Comparison of ENCODE assay signal across 12 mouse cellular contexts in the genomic region with DNA sequence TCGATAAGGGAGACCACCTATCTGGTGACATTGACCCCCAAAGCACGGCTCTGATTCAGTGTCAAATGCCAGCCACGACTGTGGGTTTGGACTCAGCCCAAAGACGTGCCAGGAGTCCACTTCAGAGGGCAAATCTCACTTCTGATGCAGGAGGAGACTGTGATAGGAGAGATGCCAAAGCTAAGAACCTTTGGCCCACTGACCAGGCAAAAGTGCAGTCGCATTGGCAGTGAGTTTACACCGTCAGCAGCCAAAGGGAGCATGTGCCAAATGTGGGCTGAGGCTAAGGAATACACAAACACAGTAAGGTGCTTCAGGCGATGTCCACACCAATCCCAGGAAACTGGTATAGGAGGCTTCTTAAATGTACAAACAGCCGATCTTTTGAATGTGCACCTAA.
DNase-seq lines count a peak whose midpoint lies in the region; ATAC-seq lines count a peak whose summit lies in the region.
"Had no signal": no experiment of that assay in that cellular context is flagged by ENCODE, and none has a peak within 500 bp of the region (broad histone marks: within the 10 kb centered on the region; RNA-seq: fewer than 3 reads in every experiment).

No protein-coding gene starts in this region.

- intact Hi-C loops in heart, postnatal 25 days (cut with DNase I), result no loop called here

- no peak for ATAC-seq in megakaryocyte, adult 5-6 weeks (ENCODE audit: poor library complexity, severe bottlenecking)
- ATAC-seq: forebrain, embryonic 13.5 days; liver, embryonic 12.5 days; lung, postnatal 0 days had no signal

- peak; percentile 68 for DNase-seq in adrenal gland, postnatal 10 days
- DNase-seq in adrenal gland, adult 18-20 months (ENCODE audit: low spot score in 2 of 2), result no peak
- peak; percentile 46 for DNase-seq in heart, adult 8-10 months (ENCODE audit: low spot score)
- DNase-seq in heart, postnatal 25 days (ENCODE audit: low spot score), result no peak
- peak; percentile 17 for DNase-seq in adrenal gland, postnatal 25 days
- DNase-seq in kidney, postnatal 10 days, result peak; percentile 50
- no peak for DNase-seq in spleen, postnatal 14 days (ENCODE audit: low spot score in 2 of 2)
- DNase-seq: cerebellum, adult 9-10 months had no signal

Comparison
In these comparisons a context has a peak if more than half of its experiments do, and no peak if none do; other contexts are left out.
1. DNase-seq: peak in adrenal gland, postnatal 10 days (single experiment), heart, adult 8-10 months (single experiment), adrenal gland, postnatal 25 days (single experiment) and kidney, postnatal 10 days (single experiment); none in adrenal gland, adult 18-20 months (0 of 2), heart, postnatal 25 days (single experiment) and spleen, postnatal 14 days (0 of 2).